Mouse (Mus musculus) liver, embryonic 14.5 days (tissue): ENCODE measurements at regions not wholly inside any gene's neighbourhood (a gene's known extent, or its start where the extent isn't known, plus 50 kb on each side); places are given as distances from the start of the nearest gene placed in this dataset.

Experiments
- ATAC-seq: fragments of 200-750 bp; cut with Nextera tagmentation; 2 replicates; pipeline ENCODE4 v1.8.0; 2017; ENCODE audit warnings: moderate number of reproducible peaks, mild to moderate bottlenecking, moderate library complexity; ENCODE audit not compliant: insufficient read depth
- DNase-seq, 3 experiments: peaks; one replicate each; pipeline ENCODE4 v3.0.0-alpha.2; 2012 to 2013; ENCODE audit warnings: low read depth in 3 of 3, low spot score in 3 of 3
- H3K27ac ChIP-seq: fragments of 300-500 bp; sonication (generic); 2 replicates; pipeline ENCODE4 v1.5.1; 2014; ENCODE audit warnings: moderate library complexity, mild to moderate bottlenecking, control low read depth, inconsistent platforms
- H3K27me3 ChIP-seq: fragments of 300-500 bp; sonication (generic); 2 replicates; pipeline ENCODE4 v1.6.1; 2014; ENCODE audit warnings: mild to moderate bottlenecking, low read length, moderate library complexity; ENCODE audit not compliant: control insufficient read depth, insufficient read depth
- H3K36me3 ChIP-seq: fragments of 300-500 bp; sonication (generic); replicated peaks from 2 replicates; pipeline ENCODE4 v1.6.1; 2014; ENCODE audit warnings: low read depth; ENCODE audit not compliant: control insufficient read depth, insufficient read depth
- H3K4me1 ChIP-seq, 2 experiments: fragments of 200-500 bp in 1 of 2; fragments of 300-500 bp in 1 of 2; sonication (generic) in 1 of 2; replicated peaks; 2 replicates each; pipeline ENCODE4 v1.6.1; 2012 to 2014; ENCODE audit warnings: antibody characterized with exemption in 1 of 2, inconsistent platforms in 1 of 2, low read length in 1 of 2; ENCODE audit not compliant: control insufficient read depth in 2 of 2, insufficient read depth in 2 of 2
- H3K4me2 ChIP-seq: fragments of 300-500 bp; sonication (generic); 2 replicates; pipeline ENCODE4 v1.6.1; 2014; ENCODE audit warnings: low read depth, mild to moderate bottlenecking, control low read depth, moderate library complexity
- H3K4me3 ChIP-seq, 2 experiments: fragments of 200-500 bp in 1 of 2; fragments of 300-500 bp in 1 of 2; sonication (generic) in 1 of 2; 2 replicates each; pipeline ENCODE4 v1.5.1; 2012 to 2014; ENCODE audit warnings: low read depth in 2 of 2, low read length in 2 of 2, mild to moderate bottlenecking in 2 of 2, control low read depth in 1 of 2, inconsistent platforms in 1 of 2, moderate library complexity in 1 of 2; ENCODE audit not compliant: insufficient read depth in 1 of 2
- H3K9ac ChIP-seq: fragments of 300-500 bp; sonication (generic); replicated peaks from 2 replicates; pipeline ENCODE4 v1.6.1; 2014; ENCODE audit warnings: mild to moderate bottlenecking, control low read depth, moderate library complexity
- H3K9me3 ChIP-seq: fragments of 300-500 bp; sonication (generic); 2 replicates; pipeline ENCODE4 v1.6.1; 2016; ENCODE audit warnings: low read length, mixed read lengths; ENCODE audit not compliant: control insufficient read depth
- CTCF ChIP-seq: IDR thresholded peaks from 2 replicates; pipeline ENCODE4 v1.5.1; 2016; ENCODE audit warnings: antibody characterized with exemption, low read depth, control low read depth
- EP300 ChIP-seq: IDR thresholded peaks from 2 replicates; pipeline ENCODE4 v1.6.1; 2016; ENCODE audit warnings: antibody characterized with exemption, low read depth
- WGBS: fragments of 180-500 bp; shearing (Covaris S2); extraction: QIAGEN DNeasy Blood & Tissue Kit; methylation state at CpG from one replicate; pipeline ENCODE4 v1.1.7; 2014; ENCODE audit not compliant: insufficient replicate concordance; 5-methylcytosine and 5-hydroxymethylcytosine counted together

DNA sequence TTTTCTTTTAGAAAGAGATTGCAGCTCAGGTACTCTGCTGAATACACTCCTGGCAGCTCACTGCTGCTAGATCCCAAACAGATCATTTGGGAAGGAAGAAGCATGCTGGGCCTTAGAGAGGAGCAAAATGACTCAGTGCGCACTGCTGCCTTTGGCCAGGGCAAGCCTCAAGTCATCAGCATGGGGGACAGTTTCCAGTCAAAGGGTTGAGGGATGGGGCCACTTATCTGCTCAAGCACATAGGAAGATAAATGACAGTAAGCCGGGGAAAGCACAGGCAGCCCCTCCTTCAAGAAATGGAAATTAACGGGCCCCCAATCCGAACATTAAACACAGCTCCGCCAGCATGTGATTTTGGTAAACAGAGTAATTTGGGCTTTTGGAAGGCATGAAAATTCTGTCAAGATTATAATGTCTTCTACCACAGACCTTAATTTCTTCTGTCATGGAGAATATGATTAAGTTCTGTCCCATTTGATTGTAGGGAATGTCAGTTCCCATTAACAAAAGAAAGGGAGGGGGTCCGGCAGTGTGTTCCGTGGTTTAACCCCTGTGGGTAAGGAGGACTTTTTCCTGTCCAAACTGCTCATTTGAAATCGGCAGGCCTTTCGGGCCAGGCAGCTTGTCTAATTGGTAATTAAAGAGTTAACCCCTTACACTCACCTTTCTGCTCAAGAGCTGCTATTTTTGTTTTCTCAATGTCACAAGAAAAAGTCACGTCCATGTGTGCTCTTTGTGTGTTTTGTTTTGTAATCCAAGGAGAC lies 199.3 kb downstream of the Dhx15 start:
- Histone ChIP-seq H3K27ac (no peak overlapping the region), H3K9me3 (no peaks in the 10 kb centered on the region), H3K9ac (no peak overlapping the region), H3K4me2 (no peak overlapping the region), H3K27me3 (no peaks in the 10 kb centered on the region), H3K4me3 (no peak overlapping the region), H3K36me3 (no peaks in the 10 kb centered on the region), H3K4me1 (no peaks in the 10 kb centered on the region)
- ATAC-seq (no peak), DNase-seq (no peak)
- WGBS = 32% methylated on average over 10 of the region's 10 CpGs
- TF ChIP-seq CTCF = no peak
- TF ChIP-seq EP300 = no peak

DNA sequence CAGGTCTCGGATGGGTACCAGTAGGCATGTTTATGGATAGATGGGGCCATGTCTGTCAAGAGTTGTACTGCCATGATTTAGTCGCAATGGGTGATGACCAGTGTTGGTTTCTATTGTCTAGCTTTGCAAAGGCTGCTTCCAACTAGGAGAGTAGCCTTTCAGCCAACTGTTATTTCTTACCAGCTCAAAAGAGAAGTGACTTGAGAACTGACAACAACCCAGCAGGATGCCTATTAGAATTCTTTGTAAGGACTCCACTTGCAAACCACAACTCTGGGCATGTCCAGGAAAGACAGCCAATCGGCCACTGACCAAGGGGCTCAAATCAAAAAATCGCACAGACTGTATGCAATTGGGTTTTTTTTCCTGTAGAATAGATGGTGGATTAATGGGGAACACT lies 200.9 kb downstream of the Dhx15 start:
- no peak overlapping the region for H3K9ac ChIP-seq
- 46% methylated on average over 4 of the region's 4 CpGs for WGBS
- no peak for ATAC-seq
- no peak for DNase-seq
- H3K4me3 ChIP-seq = no peak overlapping the region
- no peaks in the 10 kb centered on the region for H3K9me3 ChIP-seq
- no peaks in the 10 kb centered on the region for H3K36me3 ChIP-seq
- no peak for TF ChIP-seq EP300
- no peak for TF ChIP-seq CTCF
- H3K4me1 ChIP-seq = no peaks in the 10 kb centered on the region
- H3K4me2 ChIP-seq = no peak overlapping the region
- no peaks in the 10 kb centered on the region for H3K27me3 ChIP-seq
- no peak overlapping the region for H3K27ac ChIP-seq

DNA sequence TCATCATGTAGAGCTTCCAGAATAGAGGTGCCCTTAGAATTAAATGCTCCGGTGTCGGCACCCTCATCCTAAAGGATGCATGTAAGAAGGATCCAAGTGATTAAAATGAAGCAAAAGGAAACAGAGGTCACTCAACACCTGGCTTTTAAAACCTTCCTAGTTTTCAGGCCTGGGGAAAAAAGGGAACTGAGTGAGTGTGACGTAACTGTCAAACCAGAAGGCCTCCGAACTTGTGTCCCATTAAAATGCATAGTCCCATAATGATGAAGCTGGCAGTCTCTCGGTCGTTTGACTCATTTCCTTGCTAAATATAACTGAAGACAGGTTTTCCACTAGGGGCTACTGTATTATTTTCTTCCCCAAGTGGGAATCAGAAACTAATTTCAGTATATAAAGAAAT lies 201.4 kb downstream of the Dhx15 start:
- TF ChIP-seq CTCF = no peak
- no peak for TF ChIP-seq EP300
- H3K4me3 ChIP-seq = no peak overlapping the region
- H3K27me3 ChIP-seq = no peaks in the 10 kb centered on the region
- 42% methylated on average over 6 of the region's 6 CpGs for WGBS
- no peak for DNase-seq
- no peak overlapping the region for H3K9ac ChIP-seq
- H3K27ac ChIP-seq = no peak overlapping the region
- H3K9me3 ChIP-seq = no peaks in the 10 kb centered on the region
- no peak for ATAC-seq
- no peaks in the 10 kb centered on the region for H3K4me1 ChIP-seq
- H3K4me2 ChIP-seq = no peak overlapping the region
- H3K36me3 ChIP-seq = no peaks in the 10 kb centered on the region

DNA sequence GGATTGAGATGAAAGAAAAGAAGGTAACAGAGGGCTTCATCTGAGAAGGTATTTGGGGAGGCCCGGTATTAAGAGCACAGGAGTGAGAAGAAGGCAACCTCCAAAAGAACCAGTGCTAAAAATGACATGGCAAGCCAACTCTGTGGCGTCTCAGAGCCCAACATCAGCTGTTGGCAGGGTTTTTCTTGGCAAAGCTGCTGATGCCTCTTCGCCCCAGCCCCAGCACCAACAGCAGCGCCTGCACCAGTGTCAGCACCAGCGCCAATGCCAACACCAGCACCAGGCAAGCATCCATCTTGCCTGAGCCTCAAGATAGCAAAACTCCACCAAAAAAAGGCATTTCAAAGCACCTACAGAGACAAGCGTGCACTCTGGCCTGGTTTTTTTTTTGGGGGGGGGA lies 205.3 kb downstream of the Dhx15 start:
- no peak overlapping the region for H3K27ac ChIP-seq

DNA sequence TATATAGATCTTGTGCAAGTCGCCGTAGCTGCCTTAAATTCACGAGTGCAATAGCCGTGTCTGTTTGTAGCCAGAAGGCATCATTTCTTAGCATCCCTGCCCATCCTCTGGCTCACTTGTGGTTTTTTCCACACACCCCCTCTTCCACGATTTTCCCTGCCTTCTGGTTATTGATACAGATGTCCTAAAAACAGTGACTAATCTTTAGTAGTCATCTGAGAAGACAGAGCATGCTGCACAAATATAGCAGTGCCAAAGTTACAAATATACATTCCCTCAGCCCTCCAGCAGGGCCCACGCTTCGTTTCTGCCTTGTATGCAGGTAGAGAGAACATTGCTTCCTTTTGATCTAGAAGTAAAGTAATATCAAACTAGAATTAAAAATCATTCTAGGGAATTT lies 207.5 kb downstream of the Dhx15 start:
- TF ChIP-seq EP300 (no peak), CTCF (no peak)
- H3K9ac ChIP-seq = no peak overlapping the region
- H3K9me3 ChIP-seq = no peaks in the 10 kb centered on the region
- H3K27ac ChIP-seq = no peak overlapping the region
- no peaks in the 10 kb centered on the region for H3K36me3 ChIP-seq
- H3K4me2 ChIP-seq = no peak overlapping the region
- no peak for DNase-seq
- H3K4me3 ChIP-seq = no peak overlapping the region
- WGBS = 68% methylated on average over 7 of the region's 7 CpGs
- H3K4me1 ChIP-seq = no peaks in the 10 kb centered on the region
- no peak for ATAC-seq
- H3K27me3 ChIP-seq = no peaks in the 10 kb centered on the region

More for the DNA sequence above, 205.3 kb downstream of the Dhx15 start:
- H3K9ac ChIP-seq = no peak overlapping the region
- H3K9me3 ChIP-seq = no peaks in the 10 kb centered on the region
- ATAC-seq (no peak), DNase-seq (no peak)
- TF ChIP-seq EP300 (no peak), CTCF (no peak)
- no peaks in the 10 kb centered on the region for H3K4me1 ChIP-seq
- H3K36me3 ChIP-seq = no peaks in the 10 kb centered on the region
- WGBS = 68% methylated on average over 6 of the region's 6 CpGs
- H3K27me3 ChIP-seq = no peaks in the 10 kb centered on the region
- no peak overlapping the region for H3K4me3 ChIP-seq
- no peak overlapping the region for H3K4me2 ChIP-seq
